Mouse (Mus musculus): Measurements from ENCODE around the gene Dnaja3. TPM values are rescaled to one million over a fixed set of nuclear protein-coding genes. Genes with fewer than 3 reads are reported as not detected.

Dnaja3 gene
- polyA plus RNA-seq, 1 experiment from 2014 or later: 92.1 TPM

DNA sequence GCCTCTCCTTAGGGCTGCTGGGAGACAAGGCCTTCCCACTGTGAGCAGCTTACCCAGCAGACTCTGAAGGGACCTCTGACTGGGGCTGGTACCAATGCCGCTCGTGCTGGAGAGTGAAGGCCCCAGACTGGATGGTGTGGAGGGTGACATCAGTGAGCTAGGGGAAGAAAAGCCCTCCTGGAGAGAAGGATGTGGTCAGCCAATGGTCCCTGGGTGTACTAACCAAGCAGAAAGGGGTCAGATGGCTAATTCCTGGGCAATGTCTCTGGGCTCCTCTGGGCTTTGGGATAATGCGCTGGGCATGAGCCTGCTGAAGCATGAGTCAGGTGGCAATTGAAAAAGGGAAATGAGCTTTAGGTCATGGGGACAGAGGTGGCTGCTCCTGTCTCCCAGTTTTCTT lies 6.1 kb upstream of the Dnaja3 start:
- 0 out of 2 replicates have a peak, but pooled peaks cover 10% of the 10 kb centered on the region for H3K36me3 ChIP-seq
- no peak overlapping the region for H3K4me3 ChIP-seq (replicated peaks)
- H3K9ac ChIP-seq: no peak overlapping the region
- no peak for ATAC-seq
- H3K27me3 ChIP-seq (replicated peaks): no peaks in the 10 kb centered on the region
- 0 out of 2 replicates have a peak, but pooled peaks cover 4% of the 10 kb centered on the region for H3K4me1 ChIP-seq (replicated peaks)
- no peaks in the 10 kb centered on the region for H3K9me3 ChIP-seq
- no peak overlapping the region for H3K4me2 ChIP-seq (replicated peaks)
- no peak overlapping the region for H3K27ac ChIP-seq
- WGBS: 92% methylated on average over 3 of the region's 3 CpGs

DNA sequence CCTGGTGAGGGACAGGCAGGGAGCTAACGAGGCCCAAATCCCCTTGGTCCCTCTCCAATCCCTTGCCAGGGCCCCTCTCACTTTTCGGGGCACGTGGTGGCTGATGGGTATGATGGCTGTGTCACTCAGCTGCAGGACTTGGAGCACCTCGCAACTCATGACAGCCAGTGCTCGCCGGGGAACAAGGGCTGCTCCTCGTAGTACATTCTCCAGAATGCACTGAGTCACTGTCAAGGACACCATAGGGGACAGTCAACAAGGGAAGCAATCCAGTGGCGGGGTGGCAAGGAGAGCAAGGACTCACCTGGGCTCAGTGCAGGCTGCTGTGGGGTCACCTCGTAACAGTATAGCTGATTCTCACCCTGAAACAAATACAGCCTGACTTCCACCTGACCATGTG lies 5.1 kb upstream of the Dnaja3 start:
- Histone ChIP-seq H3K4me2 (replicated peaks) (no peak overlapping the region), H3K27ac (no peak overlapping the region), H3K9me3 (no peaks in the 10 kb centered on the region), H3K36me3 (0 out of 2 replicates have a peak, but pooled peaks cover 6% of the 10 kb centered on the region), H3K4me3 (replicated peaks) (no peak overlapping the region), H3K4me1 (replicated peaks) (peaks cover 8% of the 10 kb centered on the region; the same call in 1 of the 2 replicates), H3K27me3 (replicated peaks) (no peaks in the 10 kb centered on the region), H3K9ac (no peak overlapping the region)
- no peak for ATAC-seq
- 85% methylated on average over 9 of the region's 9 CpGs for WGBS

DNA sequence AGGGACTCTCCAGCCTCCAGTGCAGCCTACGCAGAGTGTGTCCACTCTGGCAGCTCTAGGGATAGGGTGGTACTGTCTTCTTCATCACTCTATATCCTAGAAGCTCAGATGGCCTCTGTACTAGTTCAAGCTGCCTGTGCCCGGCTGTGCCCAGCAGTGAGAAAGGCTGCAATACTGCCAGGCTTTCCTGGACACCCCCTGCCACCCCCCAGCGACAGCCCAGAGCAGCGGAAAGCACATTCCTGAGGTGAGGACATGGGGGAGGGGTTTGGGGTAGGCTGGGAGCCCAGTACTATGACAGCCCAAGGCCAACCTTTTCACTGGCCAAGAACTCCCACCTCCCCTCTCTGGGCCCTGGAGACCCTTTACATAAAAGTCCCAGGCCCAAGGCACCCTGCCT lies 4.0 kb upstream of the Dnaja3 start:
- H3K9me3 ChIP-seq: no peaks in the 10 kb centered on the region
- no peak overlapping the region for H3K27ac ChIP-seq
- no peak for ATAC-seq
- H3K4me2 ChIP-seq (replicated peaks): no peak overlapping the region
- WGBS: 65% methylated on average over 4 of the region's 4 CpGs
- H3K9ac ChIP-seq: no peak overlapping the region
- H3K27me3 ChIP-seq (replicated peaks): no peaks in the 10 kb centered on the region
- H3K4me3 ChIP-seq (replicated peaks): no peak overlapping the region
- peaks cover 4% of the 10 kb centered on the region; the same call in 1 of the 2 replicates for H3K4me1 ChIP-seq (replicated peaks)
- H3K36me3 ChIP-seq: 0 out of 2 replicates have a peak, but pooled peaks cover 6% of the 10 kb centered on the region

DNA sequence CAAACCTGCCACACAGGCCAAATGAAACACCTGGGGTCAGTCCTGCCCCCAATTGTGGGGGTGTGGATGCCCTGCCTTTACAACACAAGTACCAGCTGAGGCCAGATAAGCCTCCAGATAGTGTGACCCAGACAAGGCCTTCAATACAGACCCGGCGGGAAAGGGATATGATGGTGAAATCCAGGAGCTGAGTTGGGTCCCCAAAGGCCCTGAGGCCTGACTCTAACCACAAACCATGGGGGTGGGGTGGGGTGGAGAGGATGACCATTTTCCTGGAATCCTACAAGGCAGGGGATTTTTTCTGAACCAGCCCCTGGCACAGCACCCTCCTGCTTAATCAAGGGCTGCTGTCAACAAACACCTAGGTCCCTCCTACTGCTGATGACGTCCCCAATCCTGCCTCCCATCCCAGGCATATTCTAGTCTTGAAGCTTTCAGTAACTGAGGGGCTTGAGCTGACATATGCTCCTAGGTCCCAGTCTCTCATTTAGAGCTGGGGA lies 848 bp upstream of the Dnaja3 start:
- no peaks in the 10 kb centered on the region for H3K27me3 ChIP-seq (replicated peaks)
- H3K4me1 ChIP-seq (replicated peaks): peaks cover 35% of the 10 kb centered on the region
- H3K4me2 ChIP-seq (replicated peaks): no peak overlapping the region
- no peaks in the 10 kb centered on the region for H3K36me3 ChIP-seq
- 84% methylated on average over 3 of the region's 3 CpGs for WGBS
- no peaks in the 10 kb centered on the region for H3K9me3 ChIP-seq
- H3K4me3 ChIP-seq (replicated peaks): no peak overlapping the region
- ATAC-seq: no peak
- no peak overlapping the region for H3K27ac ChIP-seq
- H3K9ac ChIP-seq: no peak overlapping the region

DNA sequence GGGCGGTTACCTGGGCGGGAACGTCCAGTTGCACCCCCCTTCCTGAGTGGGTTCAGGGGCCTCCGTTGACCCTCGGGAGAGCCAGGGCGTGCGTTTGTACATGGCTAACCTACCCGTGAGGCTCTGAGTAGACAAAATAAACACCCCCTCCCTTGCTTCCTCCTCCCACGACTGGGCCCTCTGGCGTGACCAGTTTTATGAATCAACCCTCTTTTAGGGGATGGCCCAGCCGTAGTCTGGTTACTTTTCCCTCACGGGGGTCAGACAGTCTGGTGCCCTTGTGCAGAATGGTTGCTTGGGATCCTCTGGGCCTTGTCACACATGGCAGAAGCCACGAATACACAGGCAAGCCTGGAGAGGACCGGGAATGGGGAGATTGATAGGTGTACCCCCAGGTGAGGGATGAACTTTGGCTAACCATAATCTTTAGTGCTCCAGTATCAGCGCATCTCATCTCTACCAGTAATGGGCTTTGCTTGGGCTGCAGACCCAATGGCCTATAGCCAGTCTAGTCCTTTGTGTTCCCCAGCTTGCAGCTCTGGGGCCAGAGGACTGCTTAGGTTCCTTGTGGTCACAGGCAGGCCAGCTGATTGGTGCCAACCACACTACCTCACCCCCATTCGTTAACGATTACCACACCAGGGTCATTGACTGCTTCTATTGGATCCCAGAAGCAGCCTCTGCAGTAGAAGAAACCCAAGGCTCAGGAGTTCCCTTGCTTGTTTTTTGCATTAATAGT lies 647 bp downstream of the Dnaja3 start:
- WGBS: 1% methylated on average over 17 of the region's 17 CpGs
- peak; percentile 63 for ATAC-seq
- peak overlapping the region; percentile 65 for H3K4me3 ChIP-seq (replicated peaks)
- H3K27ac ChIP-seq: peak overlapping the region; percentile 87
- H3K9me3 ChIP-seq: no peaks in the 10 kb centered on the region
- H3K27me3 ChIP-seq (replicated peaks): no peaks in the 10 kb centered on the region
- H3K4me1 ChIP-seq (replicated peaks): peaks cover 43% of the 10 kb centered on the region
- H3K4me2 ChIP-seq (replicated peaks): peak overlapping the region; percentile 86
- peak overlapping the region; percentile 75 for H3K9ac ChIP-seq
- no peaks in the 10 kb centered on the region for H3K36me3 ChIP-seq

DNA sequence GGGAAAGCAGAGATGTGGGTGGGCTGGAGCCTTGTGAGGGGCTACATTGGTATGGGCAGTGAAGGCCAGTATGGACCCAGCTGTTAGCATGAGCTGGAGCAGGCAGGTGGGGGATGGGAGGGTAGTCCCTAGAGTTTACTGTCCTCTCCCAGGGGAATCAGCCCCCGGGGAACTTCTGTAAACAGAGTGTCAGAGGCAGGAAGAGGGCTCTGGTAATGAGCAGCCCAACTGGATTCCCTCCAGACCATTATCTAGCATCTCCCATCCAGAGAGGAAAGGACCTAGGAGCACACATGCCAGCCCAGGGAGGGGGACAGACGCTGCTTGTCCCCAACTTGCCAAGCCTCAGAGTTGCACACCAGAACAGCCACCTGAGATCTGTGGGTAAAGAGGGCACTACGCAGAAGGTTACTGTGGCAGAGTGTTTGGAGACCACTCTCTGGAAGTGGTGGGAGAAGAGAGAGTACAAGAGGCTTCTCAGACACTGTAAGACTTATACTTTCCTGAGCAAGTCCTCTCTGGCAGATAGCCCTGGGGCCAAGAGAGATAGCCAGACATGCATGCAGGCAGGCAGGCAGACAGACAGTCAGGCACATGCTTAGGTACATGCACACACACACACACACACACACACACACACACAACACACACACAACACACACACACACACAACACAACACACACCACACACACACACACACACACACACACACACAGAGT lies 1.5 kb downstream of the Dnaja3 start:
- WGBS: 20% methylated on average over 3 of the region's 3 CpGs
- H3K27ac ChIP-seq: peak overlapping the region; percentile 87
- peak overlapping the region; percentile 65 for H3K4me3 ChIP-seq (replicated peaks)
- peaks cover 52% of the 10 kb centered on the region for H3K4me1 ChIP-seq (replicated peaks)
- H3K9me3 ChIP-seq: no peaks in the 10 kb centered on the region
- no peaks in the 10 kb centered on the region for H3K27me3 ChIP-seq (replicated peaks)
- no peaks in the 10 kb centered on the region for H3K36me3 ChIP-seq
- peak; percentile 8; the same call in 1 of the 2 replicates for ATAC-seq
- peak overlapping the region; percentile 75; the same call in 1 of the 2 replicates for H3K9ac ChIP-seq
- H3K4me2 ChIP-seq (replicated peaks): peak overlapping the region; percentile 86

DNA sequence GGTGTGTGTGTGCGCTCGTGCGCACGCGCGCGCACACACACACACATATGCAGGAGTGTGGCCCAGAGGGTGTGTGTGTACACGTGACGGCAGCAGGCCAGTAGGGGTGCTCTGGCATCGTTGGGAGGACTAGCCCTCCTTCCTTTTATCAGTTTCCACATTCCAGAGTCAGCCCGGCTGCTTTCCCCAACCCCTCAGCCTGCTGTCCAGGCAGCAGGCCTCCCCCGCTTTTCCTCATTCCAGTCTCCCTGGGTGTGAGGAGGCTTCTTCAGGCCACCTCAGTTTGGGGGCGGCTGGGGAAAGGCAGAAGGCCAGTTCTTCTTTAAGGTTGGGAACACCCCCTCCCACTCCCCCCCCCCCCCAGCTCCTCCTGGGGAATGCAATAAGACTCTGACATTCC lies 2.4 kb downstream of the Dnaja3 start:
- Histone ChIP-seq H3K4me1 (replicated peaks) (peaks cover 58% of the 10 kb centered on the region), H3K27ac (peak overlapping the region; percentile 87), H3K4me2 (replicated peaks) (peak overlapping the region; percentile 86), H3K36me3 (no peaks in the 10 kb centered on the region), H3K9me3 (no peaks in the 10 kb centered on the region), H3K27me3 (replicated peaks) (no peaks in the 10 kb centered on the region), H3K4me3 (replicated peaks) (peak overlapping the region; percentile 10), H3K9ac (no peak overlapping the region)
- WGBS: 22% methylated on average over 13 of the region's 13 CpGs
- ATAC-seq: peak; percentile 67

DNA sequence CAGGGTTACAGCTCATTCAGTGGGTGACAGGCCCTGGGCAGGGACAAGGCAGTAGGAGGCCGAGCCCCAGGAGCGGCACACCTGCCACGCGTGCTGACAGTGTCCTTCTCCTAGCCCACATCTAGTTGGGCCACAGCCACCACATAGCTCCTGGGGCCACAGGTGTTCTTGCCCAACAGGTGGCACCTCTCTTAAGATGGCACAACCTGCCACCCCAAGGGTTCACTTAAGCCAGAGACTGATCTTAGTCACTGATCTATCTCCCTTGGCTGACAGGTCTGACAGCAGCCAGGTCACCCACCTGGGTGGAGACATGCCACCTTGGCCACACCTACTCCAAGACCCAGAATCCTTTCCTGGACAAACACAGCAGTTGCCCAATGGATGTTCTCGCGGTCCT lies 3.1 kb downstream of the Dnaja3 start:
- Histone ChIP-seq H3K9me3 (no peaks in the 10 kb centered on the region), H3K4me3 (replicated peaks) (peak overlapping the region; percentile 10; the same call in 1 of the 2 replicates), H3K9ac (no peak overlapping the region), H3K36me3 (no peaks in the 10 kb centered on the region), H3K4me2 (replicated peaks) (peak overlapping the region; percentile 86), H3K27me3 (replicated peaks) (no peaks in the 10 kb centered on the region), H3K4me1 (replicated peaks) (peaks cover 65% of the 10 kb centered on the region), H3K27ac (peak overlapping the region; percentile 87)
- WGBS: 62% methylated on average over 6 of the region's 6 CpGs
- no peak for ATAC-seq

DNA sequence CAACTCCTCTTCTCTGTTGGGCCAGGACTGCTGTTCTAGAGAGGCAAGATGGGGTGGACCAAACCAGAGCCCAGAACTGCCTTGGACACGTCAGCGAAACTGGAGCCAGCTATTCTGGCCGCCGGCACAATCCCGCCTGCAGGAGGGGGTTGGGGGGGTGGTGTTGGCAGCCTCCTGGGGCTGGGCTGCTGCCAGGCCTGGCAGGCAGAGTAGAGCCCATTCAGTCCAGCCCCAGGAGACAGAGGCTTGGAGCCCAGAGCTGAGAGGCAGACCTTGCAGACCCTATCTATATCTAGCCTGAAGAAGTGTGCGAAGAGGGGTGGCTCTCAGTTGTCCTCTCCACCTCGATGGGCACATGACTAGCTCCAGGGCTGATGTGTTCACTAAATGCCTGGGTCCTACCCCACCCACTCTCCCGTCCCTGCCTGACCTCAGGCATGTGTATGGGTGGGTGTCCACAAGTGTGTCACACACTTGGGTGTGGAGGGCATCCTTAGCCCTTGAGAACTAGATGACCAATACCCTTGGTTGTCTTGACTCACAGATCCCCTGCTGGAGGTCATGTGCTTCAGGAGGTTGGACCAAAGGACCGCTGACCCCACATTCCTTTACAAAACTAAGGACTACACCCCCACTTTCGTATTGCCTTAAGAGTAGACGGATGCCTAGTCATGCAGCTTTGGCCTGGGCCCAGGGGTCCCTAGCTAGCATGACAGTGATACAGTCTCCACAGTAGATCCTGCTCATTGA lies 4.1 kb downstream of the Dnaja3 start:
- Histone ChIP-seq H3K4me3 (replicated peaks) (no peak overlapping the region), H3K4me1 (replicated peaks) (peaks cover 67% of the 10 kb centered on the region), H3K9ac (no peak overlapping the region), H3K27me3 (replicated peaks) (no peaks in the 10 kb centered on the region), H3K27ac (0 out of 2 replicates have a peak overlapping the region, but pooled peaks have one; percentile 87), H3K9me3 (no peaks in the 10 kb centered on the region), H3K36me3 (peaks cover 8% of the 10 kb centered on the region), H3K4me2 (replicated peaks) (peak overlapping the region; percentile 86)
- 61% methylated on average over 11 of the region's 11 CpGs for WGBS
- ATAC-seq: no peak

DNA sequence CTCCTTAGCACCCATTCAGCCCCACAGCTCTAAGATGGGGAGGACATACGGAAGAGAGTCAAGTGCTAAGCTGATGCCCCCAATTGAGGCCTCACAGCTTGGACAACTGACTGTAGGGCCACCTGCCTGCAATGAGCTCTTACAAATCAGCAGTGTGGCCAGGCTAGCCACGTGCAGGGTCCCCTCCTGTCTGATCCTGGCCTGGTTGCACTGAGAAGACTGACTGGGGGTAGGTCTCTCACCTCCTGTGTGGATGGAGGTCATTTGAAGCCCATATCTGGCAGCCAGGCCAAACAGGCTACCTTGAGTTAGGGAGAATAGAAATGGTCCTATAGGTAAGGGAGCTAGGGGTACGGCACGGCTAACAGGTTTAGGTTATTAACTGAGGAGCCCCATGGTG lies 6.1 kb downstream of the Dnaja3 start:
- H3K4me3 ChIP-seq (replicated peaks): no peak overlapping the region
- H3K9ac ChIP-seq: no peak overlapping the region
- H3K27ac ChIP-seq: no peak overlapping the region
- peaks cover 24% of the 10 kb centered on the region for H3K36me3 ChIP-seq
- ATAC-seq: no peak
- 79% methylated on average over 4 of the region's 4 CpGs for WGBS
- no peak overlapping the region for H3K4me2 ChIP-seq (replicated peaks)
- H3K4me1 ChIP-seq (replicated peaks): peaks cover 61% of the 10 kb centered on the region
- H3K9me3 ChIP-seq: no peaks in the 10 kb centered on the region
- no peaks in the 10 kb centered on the region for H3K27me3 ChIP-seq (replicated peaks)

DNA sequence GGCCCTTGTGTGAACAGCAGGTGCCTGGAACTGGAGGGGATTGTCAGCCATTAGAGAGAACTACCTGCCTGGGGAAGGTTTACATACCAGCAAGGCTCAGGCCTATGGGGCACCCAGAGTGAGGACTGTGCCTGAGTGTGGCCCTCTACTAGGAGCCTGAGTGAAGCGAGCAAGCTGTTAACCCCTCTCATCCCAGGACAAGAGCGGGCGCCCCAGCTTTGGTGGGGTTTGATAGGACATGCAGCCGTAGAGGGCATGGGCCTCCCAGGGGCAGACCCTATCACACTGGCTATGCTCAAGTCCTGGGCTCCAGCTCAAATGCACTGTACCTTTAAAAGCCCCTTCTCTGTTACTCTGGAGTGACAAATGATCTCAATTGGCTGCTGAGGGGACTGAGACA lies 7.0 kb downstream of the Dnaja3 start:
- peaks cover 24% of the 10 kb centered on the region for H3K36me3 ChIP-seq
- WGBS: 72% methylated on average over 4 of the region's 4 CpGs
- H3K27ac ChIP-seq: peak overlapping the region; percentile 28; the same call in 1 of the 2 replicates
- no peaks in the 10 kb centered on the region for H3K9me3 ChIP-seq
- H3K4me2 ChIP-seq (replicated peaks): no peak overlapping the region
- no peak for ATAC-seq
- no peak overlapping the region for H3K4me3 ChIP-seq (replicated peaks)
- no peak overlapping the region for H3K9ac ChIP-seq
- no peaks in the 10 kb centered on the region for H3K27me3 ChIP-seq (replicated peaks)
- H3K4me1 ChIP-seq (replicated peaks): peaks cover 58% of the 10 kb centered on the region

DNA sequence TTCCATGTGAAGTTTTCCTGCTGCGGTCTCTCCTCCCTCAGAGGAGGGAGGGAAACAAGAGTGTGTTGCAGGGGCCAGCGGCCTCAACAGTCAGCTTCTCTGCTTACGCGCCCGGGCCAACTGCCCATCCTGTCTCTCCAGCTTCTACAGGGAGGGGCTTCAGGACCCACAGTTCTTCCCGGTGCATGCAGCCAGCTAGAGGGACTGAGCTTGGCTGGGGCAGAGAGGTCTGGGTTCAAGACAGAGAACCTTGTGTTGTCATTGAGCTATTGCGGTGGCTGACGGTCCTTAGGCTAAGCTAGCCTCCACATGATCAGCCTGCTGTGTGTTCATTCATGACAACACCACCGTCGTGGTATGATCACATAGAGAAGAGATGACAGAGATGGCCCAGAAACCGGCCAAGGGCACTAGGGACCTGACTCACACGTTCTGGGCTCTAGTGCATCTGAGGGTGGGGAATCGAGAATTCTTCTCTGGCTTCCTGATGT lies 7.9 kb downstream of the Dnaja3 start:
- Histone ChIP-seq H3K9ac (no peak overlapping the region), H3K4me2 (replicated peaks) (no peak overlapping the region), H3K4me1 (replicated peaks) (peaks cover 53% of the 10 kb centered on the region), H3K27me3 (replicated peaks) (no peaks in the 10 kb centered on the region), H3K36me3 (peaks cover 28% of the 10 kb centered on the region), H3K27ac (no peak overlapping the region), H3K9me3 (no peaks in the 10 kb centered on the region), H3K4me3 (replicated peaks) (no peak overlapping the region)
- no peak for ATAC-seq
- WGBS: 63% methylated on average over 13 of the region's 13 CpGs
